Mouse (Mus musculus): ENCODE measurements at regions not wholly inside any gene's neighbourhood (a gene's known extent, or its start where the extent isn't known, plus 50 kb on each side); places are given as distances from the start of the nearest gene placed in this dataset.

DNA sequence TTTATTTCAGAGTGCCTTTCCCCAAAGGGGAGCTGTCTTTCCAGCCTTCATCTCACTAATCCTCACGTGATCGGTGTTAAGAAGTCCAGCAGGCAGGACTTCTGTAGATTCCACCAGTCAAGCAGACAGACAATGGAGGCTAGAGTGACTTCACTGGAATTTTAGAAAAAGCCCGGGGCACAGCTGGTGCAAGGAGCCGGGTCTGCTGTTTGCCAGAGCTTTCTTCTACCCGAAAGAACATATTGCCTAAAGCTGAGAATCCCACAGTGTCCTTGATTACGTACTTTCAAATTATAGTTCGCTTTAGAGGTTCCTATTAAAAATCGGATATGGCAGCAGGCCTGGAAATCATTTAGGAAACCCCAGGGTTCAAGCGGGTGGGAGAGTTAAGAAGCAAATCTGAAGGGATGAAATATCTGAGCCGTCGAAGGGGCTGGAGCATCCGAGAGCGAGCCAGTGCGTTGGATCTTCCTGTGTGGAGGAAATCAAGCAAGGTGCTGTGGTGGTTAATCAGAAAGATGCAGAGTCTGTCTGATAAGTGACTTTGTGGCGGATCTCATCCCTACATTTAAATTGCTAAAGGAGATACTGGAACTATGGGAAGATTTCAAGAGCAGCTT, 283.3 kb upstream of the Gm11146 start:
- no peak overlapping the region for H3K27ac ChIP-seq (ENCODE audit: control insufficient read depth, insufficient read depth, low read depth, low read length)
- H3K27me3 ChIP-seq (ENCODE audit: control insufficient read depth, insufficient read depth, low read length) = no peaks in the 10 kb centered on the region
- no peak for TF ChIP-seq CTCF (IDR thresholded peaks at IDR 0.05; ENCODE audit: control insufficient read depth, insufficient read depth, insufficient replicate concordance, low read depth, low read length)
- TF ChIP-seq POLR2A (IDR thresholded peaks at IDR 0.05; ENCODE audit: control insufficient read depth, low read depth, low read length) = no peak
- peaks cover 2% of the 10 kb centered on the region; the same call in 1 of the 2 replicates for H3K4me1 ChIP-seq (ENCODE audit: control insufficient read depth, insufficient read depth, low read length)
- no peaks in the 10 kb centered on the region for H3K36me3 ChIP-seq (ENCODE audit: control insufficient read depth, insufficient read depth, low read length)
- H3K4me3 ChIP-seq (ENCODE audit: control insufficient read depth, low read depth, low read length) = no peak overlapping the region

DNA sequence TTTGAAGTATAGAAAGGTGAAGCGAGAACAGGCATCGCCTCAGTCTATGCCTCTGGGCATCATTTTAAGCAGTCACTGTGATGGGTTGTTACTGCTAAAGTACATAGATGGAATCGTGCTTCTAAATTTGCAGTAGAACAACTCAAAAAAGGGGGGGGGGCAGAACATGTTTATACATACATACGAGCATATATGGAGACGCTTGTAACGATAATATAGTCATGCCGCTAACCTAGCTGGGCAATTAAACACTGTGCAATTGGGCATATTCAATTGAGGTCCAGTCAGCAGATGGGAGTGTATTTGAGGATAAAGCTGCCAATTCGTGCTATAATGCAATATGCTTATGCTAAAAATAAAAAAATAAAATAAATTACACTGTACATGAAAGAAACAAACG, 282.6 kb upstream of the Gm11146 start:
- Histone ChIP-seq H3K4me3 (ENCODE audit: control insufficient read depth, low read depth, low read length) (no peak overlapping the region), H3K27ac (ENCODE audit: control insufficient read depth, insufficient read depth, low read depth, low read length) (no peak overlapping the region), H3K27me3 (ENCODE audit: control insufficient read depth, insufficient read depth, low read length) (no peaks in the 10 kb centered on the region), H3K36me3 (ENCODE audit: control insufficient read depth, insufficient read depth, low read length) (no peaks in the 10 kb centered on the region), H3K4me1 (ENCODE audit: control insufficient read depth, insufficient read depth, low read length) (peaks cover 2% of the 10 kb centered on the region; the same call in 1 of the 2 replicates)
- TF ChIP-seq CTCF (IDR thresholded peaks at IDR 0.05; ENCODE audit: control insufficient read depth, insufficient read depth, insufficient replicate concordance, low read depth, low read length) = no peak
- TF ChIP-seq POLR2A (IDR thresholded peaks at IDR 0.05; ENCODE audit: control insufficient read depth, low read depth, low read length) = no peak

GRCm38 (mm10) chr16:77877006-77877405, 275.1 kb upstream of the Gm11146 start:
- H3K27me3 ChIP-seq (ENCODE audit: control insufficient read depth, insufficient read depth, low read length) = no peaks in the 10 kb centered on the region
- H3K4me1 ChIP-seq (ENCODE audit: control insufficient read depth, insufficient read depth, low read length) = no peaks in the 10 kb centered on the region
- TF ChIP-seq POLR2A (IDR thresholded peaks at IDR 0.05; ENCODE audit: control insufficient read depth, low read depth, low read length) (no peak), CTCF (IDR thresholded peaks at IDR 0.05; ENCODE audit: control insufficient read depth, insufficient read depth, insufficient replicate concordance, low read depth, low read length) (no peak)
- no peak overlapping the region for H3K27ac ChIP-seq (ENCODE audit: control insufficient read depth, insufficient read depth, low read depth, low read length)
- no peaks in the 10 kb centered on the region for H3K36me3 ChIP-seq (ENCODE audit: control insufficient read depth, insufficient read depth, low read length)
- H3K4me3 ChIP-seq (ENCODE audit: control insufficient read depth, low read depth, low read length) = no peak overlapping the region

DNA sequence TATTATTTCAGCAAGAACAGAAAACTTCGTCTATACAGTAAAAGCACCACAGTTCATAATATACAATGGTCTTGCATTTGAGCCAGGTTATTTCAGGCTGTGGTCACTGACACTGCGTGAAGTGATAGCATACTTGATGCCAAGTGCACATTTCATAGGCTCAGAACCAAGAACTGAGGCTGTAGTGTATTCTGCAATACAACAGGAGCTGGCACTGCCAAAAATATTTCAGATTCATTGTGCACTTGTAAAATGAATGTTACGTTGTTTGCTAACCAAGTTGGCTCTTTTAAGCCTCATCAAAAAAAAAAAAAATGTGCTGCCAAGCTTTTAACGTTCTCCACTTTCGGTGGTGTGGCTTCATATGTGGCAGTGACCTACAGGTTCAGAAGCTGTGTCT, 261.4 kb upstream of the Gm11146 start:
- Histone ChIP-seq H3K36me3 (ENCODE audit: control insufficient read depth, insufficient read depth, low read length) (no peaks in the 10 kb centered on the region), H3K4me3 (ENCODE audit: control insufficient read depth, low read depth, low read length) (no peak overlapping the region), H3K27ac (ENCODE audit: control insufficient read depth, insufficient read depth, low read depth, low read length) (no peak overlapping the region), H3K4me1 (ENCODE audit: control insufficient read depth, insufficient read depth, low read length) (no peaks in the 10 kb centered on the region), H3K27me3 (ENCODE audit: control insufficient read depth, insufficient read depth, low read length) (no peaks in the 10 kb centered on the region)
- no peak for TF ChIP-seq POLR2A (IDR thresholded peaks at IDR 0.05; ENCODE audit: control insufficient read depth, low read depth, low read length)
- TF ChIP-seq CTCF (IDR thresholded peaks at IDR 0.05; ENCODE audit: control insufficient read depth, insufficient read depth, insufficient replicate concordance, low read depth, low read length) = no peak

DNA sequence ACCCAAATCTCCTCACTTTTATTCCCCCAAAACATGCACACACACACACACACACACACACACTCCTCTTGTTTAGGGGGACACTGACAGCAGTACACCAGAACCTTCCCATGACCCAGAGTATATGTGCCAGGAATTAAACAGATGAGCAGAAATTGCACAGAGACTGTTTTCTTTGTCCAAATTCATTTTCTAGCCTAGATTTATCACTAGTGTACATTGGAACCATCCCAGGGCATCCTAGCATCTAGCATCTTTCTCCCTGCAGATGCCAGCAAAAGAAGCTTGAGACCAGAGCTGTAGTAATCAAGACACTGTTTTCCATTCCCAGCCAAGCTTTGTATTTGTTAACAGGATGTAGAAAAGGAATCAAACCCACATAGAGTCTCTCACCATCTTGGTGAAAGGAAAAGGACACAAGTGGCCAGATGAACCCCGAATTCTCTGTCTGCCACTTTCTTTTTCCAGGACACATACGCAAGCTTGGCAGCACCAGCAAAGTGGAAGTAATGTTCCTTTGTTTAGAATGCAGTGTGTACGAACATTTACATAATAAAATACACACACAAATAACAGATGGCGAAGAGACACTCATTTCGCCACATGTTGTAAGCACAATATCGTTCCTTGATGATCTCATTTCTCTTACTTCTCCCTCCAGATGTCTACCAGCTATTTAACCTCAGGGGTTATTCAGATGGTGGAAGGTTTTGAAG, 250.3 kb upstream of the Gm11146 start:
- TF ChIP-seq CTCF (IDR thresholded peaks at IDR 0.05; ENCODE audit: control insufficient read depth, insufficient read depth, insufficient replicate concordance, low read depth, low read length) (no peak), POLR2A (IDR thresholded peaks at IDR 0.05; ENCODE audit: control insufficient read depth, low read depth, low read length) (no peak)
- Histone ChIP-seq H3K4me3 (ENCODE audit: control insufficient read depth, low read depth, low read length) (no peak overlapping the region), H3K36me3 (ENCODE audit: control insufficient read depth, insufficient read depth, low read length) (no peaks in the 10 kb centered on the region), H3K4me1 (ENCODE audit: control insufficient read depth, insufficient read depth, low read length) (no peaks in the 10 kb centered on the region), H3K27ac (ENCODE audit: control insufficient read depth, insufficient read depth, low read depth, low read length) (no peak overlapping the region), H3K27me3 (ENCODE audit: control insufficient read depth, insufficient read depth, low read length) (no peaks in the 10 kb centered on the region)

GRCm38 (mm10) chr16:77851206-77852065, 249.5 kb upstream of the Gm11146 start:
- no peaks in the 10 kb centered on the region for H3K4me1 ChIP-seq (ENCODE audit: control insufficient read depth, insufficient read depth, low read length)
- no peak overlapping the region for H3K27ac ChIP-seq (ENCODE audit: control insufficient read depth, insufficient read depth, low read depth, low read length)
- H3K4me3 ChIP-seq (ENCODE audit: control insufficient read depth, low read depth, low read length) = no peak overlapping the region
- TF ChIP-seq POLR2A (IDR thresholded peaks at IDR 0.05; ENCODE audit: control insufficient read depth, low read depth, low read length) (no peak), CTCF (IDR thresholded peaks at IDR 0.05; ENCODE audit: control insufficient read depth, insufficient read depth, insufficient replicate concordance, low read depth, low read length) (no peak)
- H3K27me3 ChIP-seq (ENCODE audit: control insufficient read depth, insufficient read depth, low read length) = no peaks in the 10 kb centered on the region
- H3K36me3 ChIP-seq (ENCODE audit: control insufficient read depth, insufficient read depth, low read length) = no peaks in the 10 kb centered on the region

DNA sequence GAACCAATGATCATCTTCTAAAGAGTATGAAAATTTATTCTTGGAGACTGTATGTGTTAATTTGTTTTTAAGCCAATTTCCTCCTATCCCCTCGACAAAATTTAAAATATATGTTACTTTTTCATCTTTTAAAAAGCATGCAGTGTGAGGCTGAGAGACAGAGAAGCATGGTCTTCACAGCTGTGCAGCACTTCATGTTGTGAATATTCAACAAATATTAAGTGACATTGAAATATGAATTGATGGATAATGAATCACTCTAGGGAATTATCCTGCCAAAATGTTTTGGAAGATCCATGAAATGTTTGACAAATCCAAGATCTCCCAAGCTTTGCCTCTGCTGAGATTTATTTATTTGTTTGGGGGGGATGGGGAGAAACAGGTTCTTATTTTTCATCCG, 233.9 kb upstream of the Gm11146 start:
- no peak overlapping the region for H3K27ac ChIP-seq (ENCODE audit: control insufficient read depth, insufficient read depth, low read depth, low read length)
- no peaks in the 10 kb centered on the region for H3K27me3 ChIP-seq (ENCODE audit: control insufficient read depth, insufficient read depth, low read length)

More for the DNA sequence above, 233.9 kb upstream of the Gm11146 start:
- Histone ChIP-seq H3K4me1 (ENCODE audit: control insufficient read depth, insufficient read depth, low read length) (no peaks in the 10 kb centered on the region), H3K36me3 (ENCODE audit: control insufficient read depth, insufficient read depth, low read length) (no peaks in the 10 kb centered on the region), H3K4me3 (ENCODE audit: control insufficient read depth, low read depth, low read length) (no peak overlapping the region)
- TF ChIP-seq POLR2A (IDR thresholded peaks at IDR 0.05; ENCODE audit: control insufficient read depth, low read depth, low read length) = no peak
- TF ChIP-seq CTCF (IDR thresholded peaks at IDR 0.05; ENCODE audit: control insufficient read depth, insufficient read depth, insufficient replicate concordance, low read depth, low read length) = no peak
